Mouse (Mus musculus) kidney, postnatal 4 days (tissue): ENCODE data around the gene Aff3.

Experiments used
- DNase-seq, 2 experiments: peaks; one replicate each; pipeline ENCODE4 v3.0.0; 2021; ENCODE audit warnings: mixed read lengths in 2 of 2

The Aff3 gene

GRCm38 (mm10) chr1:38595311-38595710 is 69.4 kb downstream of the Aff3 start:
- DNase-seq, result no peak

DNA sequence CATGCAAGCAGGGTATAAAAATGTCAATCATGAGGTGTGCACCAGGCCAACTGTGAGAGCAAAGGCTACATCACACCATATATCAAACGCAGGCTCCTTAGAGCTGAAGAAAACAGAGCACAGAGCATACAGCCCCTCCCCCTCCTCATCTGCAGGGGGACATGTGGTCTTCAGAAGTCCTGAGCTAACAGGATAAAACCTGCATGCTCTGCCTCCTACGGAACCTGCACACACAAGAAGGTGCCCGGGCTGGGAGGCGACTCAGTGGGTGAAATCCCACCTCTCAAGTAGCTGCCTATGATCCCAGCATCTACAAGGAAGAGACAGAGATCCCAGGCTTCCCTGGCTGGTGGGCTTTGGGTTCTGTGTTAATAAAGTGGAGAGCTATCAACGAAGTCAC is 70.0 kb downstream of the Aff3 start:
- no peak for DNase-seq

- DNase-seq, result no peak
Measured at GRCm38 (mm10) chr1:38591194-38591593, 73.6 kb downstream of the Aff3 start.

- no peak for DNase-seq
Measured at GRCm38 (mm10) chr1:38588741-38589140, 76.0 kb downstream of the Aff3 start.

GRCm38 (mm10) chr1:38582328-38582727 is 82.4 kb downstream of the Aff3 start:
- DNase-seq, result no peak

GRCm38 (mm10) chr1:38580572-38580971 is 84.2 kb downstream of the Aff3 start:
- DNase-seq, result no peak

DNA sequence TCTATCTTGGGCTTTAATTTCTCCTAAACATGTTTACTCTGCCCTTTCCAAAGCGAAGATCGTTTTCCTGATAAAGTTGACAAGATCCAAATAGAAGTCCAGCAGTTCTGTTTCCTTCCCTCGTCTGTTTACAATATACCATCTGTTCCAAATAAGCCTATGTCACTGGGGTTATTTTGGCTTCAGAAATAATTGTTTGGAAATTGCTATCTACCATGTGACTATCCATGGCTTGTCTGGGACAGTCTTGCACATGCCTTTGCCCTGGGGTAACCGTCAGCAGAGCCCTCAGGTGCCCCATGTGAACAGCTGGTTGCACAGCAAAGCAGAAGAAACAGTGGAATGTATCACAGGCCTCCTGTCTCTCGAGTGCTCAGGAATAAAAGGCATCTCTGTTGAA is 86.4 kb downstream of the Aff3 start:
- DNase-seq, result no peak

DNA sequence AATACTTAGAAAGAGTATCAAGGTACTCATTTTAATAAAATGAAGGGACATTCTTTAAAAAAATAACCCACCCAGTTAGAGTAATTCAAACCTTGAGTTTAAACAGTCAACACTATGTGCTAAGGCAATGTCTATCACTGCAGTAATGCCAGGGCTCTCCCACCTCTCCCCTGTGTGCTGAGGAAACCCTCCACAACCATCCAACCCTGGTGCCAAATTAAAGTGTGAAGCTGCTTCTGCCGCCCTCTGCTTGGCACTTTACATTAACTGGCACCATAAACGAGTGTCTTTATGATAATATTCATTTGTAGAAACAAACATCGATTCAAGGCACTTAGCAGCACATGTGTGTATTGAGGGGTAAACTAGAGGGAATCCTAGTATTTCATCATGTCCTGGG is 97.0 kb downstream of the Aff3 start:
- DNase-seq, result no peak

DNA sequence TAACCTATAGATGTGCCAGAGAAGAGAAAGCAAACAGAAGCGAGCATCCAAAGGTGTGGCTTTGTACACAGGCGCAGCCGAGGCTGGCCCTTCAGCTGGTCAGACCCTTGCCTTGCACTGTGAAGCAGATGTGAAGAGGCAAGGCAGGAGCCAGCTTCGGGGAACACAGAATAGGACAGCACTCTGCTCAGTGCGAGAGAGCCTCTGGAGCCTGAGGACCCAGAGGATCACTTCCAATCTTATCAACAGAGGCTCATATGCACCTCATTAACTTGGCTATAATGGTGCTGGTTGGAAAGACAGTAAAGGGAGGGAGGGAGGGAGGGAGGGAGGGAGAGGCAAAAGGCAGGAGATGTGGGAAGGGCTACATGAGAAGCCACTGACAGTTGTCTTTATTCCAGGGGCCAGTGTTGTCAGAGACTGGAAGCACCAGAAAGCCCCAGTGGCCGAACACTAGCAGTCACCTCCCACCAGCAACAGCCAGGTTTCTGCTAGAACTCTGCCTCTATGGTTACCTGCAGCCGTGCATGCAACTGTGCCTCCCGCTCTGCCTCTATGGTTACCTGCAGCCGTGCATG is 98.6 kb downstream of the Aff3 start:
- DNase-seq, result no peak

DNA sequence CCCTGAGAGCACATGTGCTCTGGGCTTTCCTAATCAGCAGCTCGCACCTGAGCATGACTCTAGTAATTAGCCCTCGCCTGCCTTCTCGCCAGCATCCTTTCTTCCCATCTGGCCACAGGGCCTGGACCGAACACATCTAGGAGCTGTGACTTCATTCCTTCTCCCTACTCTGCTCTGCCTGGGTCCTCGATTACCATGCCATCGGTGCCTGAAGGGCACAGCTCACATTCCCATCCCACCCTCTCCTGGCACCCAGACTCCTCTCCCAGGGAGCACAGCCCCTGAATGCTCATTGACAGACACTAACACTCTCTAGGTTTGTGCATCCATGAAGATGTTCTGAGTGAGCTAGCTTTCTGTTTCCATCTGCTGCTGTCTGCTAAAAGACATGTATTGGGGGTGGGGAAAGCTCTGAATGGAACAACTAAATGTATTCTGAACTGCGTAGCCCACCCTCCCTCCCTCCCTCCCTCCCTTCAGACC is 99.4 kb downstream of the Aff3 start:
- no peak for DNase-seq

DNA sequence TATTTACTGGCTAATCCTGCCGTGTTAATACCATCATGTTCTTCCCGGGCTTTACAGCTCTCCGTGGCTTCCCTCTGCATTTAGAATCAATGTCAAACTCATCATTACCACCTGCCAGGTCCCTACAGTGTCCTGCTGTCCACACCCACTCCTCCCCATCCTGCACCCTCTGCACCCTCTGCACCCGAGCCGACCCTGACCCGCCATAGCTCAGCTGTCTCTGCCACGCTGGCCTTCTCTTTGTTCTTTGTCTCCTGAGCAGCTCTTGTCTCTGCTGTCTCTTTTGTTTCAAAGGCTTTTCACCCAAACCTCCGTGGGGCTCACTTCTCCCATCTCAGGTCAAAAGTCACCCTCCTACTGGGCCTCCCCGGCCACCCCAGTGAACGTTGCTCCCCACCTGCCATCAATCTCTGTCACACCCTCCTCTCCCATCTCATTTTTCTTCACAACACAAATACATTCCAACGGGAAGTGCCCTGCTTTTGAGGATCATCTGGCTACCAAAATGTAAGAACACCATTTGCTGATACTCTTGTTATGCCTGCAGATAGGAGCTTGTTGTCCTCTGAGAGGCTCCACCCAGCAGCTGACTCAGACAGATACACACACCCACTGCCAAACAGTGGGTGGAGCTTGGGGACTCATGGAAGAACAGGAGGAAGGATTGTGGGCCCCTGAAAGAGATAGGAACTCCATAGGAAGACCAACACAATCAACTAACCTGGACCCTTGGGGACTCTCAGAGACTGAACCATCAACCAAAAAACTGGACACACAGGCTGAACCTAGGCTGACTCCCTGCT is 102.2 kb downstream of the Aff3 start:
- DNase-seq, result no peak

DNA sequence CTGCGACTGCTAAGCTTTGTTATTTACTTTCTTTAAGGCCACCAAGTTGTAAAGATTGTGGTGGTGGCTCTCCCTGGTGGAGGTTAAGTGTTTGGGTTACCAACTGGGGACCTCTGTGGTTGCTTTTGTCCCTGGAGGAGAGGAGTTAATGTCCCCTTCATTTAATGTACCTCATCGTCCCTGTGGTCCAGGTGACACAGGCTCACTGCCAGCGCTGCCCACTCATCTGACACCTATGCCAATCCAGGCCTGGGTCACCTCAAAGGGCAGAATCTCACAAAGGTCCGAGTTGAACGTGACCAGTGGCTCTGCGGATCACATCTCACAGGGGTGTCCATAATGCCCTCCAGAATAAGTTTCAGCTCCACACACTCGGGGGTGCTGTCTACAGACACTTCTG is 103.4 kb downstream of the Aff3 start:
- DNase-seq, result no peak

DNA sequence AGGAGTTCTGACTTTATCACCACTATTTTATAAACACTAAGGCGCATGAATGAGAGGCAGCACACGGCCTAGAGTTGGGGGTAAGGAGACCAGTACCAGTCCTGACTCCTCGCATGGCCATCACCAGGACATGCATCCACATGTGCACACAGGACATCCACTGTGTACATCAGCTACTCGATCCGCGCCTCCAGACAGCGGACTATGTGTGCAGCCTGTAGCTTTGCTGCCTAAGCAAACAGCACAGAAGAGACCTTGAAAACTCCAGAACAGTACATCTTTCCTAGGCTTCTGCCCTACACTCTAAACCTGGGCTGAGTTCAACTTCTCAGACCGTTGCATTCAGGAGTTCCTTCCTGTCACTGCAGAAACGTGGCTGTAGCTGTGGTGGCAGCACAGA is 104.1 kb downstream of the Aff3 start:
- DNase-seq, result no peak

DNA sequence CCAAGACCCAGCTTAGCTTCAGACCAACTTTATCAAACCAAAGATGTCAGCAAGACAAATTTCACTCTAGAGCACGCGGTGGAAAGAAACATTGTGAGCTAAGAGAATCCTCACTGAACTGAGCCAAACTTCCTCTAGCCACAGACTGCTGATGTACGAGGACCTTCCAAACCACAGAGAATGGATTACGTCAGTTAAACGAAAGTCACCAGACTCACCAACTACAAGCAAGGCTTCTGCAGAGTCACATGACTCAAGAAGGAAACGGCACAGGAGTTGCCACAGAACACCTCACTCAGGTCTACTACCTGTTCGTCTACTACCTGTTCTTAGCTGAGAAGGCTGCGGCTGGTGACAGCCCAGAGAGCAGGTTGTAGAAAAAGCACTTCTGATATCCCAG is 107.1 kb downstream of the Aff3 start:
- DNase-seq, result no peak

DNA sequence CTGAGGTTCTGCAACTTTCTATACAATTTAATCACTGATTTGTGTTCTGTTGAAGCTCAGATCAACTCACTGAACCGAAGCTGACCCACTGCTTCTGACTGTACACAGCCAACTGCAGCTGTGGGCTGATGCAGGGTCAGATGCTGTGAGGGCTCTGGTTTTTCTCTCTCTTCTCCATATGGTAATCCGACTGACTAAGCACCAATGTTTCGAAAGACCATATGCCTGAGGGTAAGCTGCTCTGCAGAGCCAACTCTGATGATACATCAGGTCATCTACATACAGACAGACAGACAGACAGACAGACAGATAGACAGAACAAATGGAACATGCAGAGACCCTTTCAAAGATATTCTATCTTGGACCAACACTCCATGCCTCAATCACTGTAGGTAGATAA is 110.2 kb downstream of the Aff3 start:
- DNase-seq, result no peak

- DNase-seq, result no peak
Measured at GRCm38 (mm10) chr1:38553090-38553489, 111.7 kb downstream of the Aff3 start.

DNA sequence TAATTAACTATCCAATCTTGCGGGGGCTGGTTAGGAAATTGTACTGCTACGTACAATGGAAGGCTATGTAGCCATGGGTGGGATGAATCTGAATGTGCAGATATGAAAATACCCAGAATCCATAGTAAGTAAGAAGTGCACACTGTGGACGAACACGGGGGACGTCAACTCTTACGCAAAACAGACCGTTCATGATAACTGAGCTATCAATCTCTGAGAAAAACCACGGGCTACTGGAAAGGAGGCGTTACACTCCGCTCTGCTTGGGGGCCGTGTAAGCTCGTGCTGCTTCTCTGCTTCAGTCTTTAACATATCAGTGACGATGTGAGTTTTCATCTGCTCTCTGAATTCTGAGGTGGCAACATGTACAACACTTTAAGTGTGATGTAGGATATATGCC is 114.2 kb downstream of the Aff3 start:
- no peak for DNase-seq

DNA sequence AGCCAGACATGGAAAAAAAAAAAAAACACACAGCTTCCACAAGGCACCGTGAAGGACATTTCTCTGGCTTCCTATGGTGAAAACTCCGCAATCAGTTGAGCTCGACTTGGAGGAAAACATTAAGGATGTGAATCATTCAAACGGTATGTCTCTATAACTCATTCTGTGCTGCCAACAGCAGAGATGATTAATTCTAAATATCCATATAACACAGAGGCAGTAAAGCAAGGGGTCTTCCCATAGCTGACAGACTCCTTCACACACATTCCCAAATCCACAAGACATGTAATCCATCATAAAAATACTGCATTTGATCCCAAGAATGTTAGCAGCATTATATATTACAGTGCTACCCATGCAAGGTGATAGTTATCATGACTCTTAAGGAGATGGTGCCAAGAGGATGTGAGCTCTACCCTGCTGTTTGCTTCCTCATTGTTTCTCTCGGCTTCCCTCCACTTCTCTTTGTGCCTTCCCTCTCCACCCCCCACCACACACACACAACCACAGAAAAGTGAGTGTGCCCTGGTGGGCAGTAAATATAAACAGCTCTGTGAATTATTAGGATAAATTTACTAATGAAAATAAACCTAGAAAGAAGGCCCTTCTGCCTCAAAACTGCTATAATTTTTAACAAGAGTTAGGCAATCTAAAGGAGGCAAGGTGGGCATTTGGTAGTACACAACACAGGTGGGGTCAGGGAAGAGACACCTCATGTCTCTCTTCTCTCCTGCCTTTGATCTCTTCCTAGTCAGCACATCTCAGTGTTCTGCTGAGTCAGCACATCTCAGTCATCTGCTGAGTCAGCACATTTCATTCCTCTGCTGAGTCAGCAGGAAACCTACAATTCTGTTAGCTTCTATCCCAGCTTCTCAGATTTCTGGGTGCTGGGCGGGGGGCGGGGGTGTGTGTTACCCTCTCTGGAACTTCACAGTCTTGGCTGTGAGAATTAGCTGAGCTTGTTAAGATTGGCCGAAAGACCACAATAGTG is 115.8 kb downstream of the Aff3 start:
- DNase-seq, result no peak

DNA sequence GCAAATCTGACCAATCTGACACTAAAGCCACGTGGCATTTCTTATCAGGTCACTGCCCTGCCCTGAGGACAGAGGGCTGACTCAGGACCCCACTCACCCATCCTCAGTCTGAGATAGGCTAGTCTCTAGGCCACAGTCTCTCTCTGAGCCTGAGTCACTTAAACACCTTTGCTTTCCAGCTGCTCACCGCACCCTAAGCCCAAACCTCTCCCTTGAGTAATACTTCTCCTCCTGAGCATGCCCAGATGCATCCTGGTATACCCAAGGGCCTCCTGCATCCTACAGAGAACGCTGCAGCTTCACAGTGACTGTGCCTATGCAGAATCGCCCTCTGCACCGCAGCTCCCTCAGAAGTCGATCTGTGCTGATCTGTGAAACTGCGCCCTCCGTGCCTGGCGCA is 117.1 kb downstream of the Aff3 start:
- DNase-seq, result no peak

GRCm38 (mm10) chr1:38546696-38547095 is 118.1 kb downstream of the Aff3 start:
- DNase-seq, result no peak

- peak; percentile 52 to 65 for DNase-seq
Measured at GRCm38 (mm10) chr1:38545282-38545945, 119.3 kb downstream of the Aff3 start.

GRCm38 (mm10) chr1:38544501-38544900 is 120.3 kb downstream of the Aff3 start:
- no peak for DNase-seq

DNA sequence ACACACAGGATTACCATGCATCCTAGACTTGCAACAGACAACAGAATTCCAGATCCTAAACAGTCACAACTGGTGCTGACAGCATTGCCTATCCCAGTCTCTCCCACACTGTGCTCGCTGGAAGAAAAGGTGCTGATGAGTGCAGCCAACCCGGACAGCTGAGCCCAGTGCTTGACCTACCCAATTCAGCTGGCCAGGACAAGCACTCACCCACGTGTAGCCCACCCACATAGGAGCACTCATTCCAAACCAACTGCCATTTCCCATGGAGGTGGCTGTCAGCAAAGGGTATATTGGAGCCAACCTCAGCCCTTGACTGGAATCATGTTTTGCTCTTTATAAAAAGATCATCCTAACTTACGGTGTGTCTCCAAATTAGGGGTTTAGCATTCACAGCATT is 123.2 kb downstream of the Aff3 start:
- DNase-seq, result no peak
